Mouse (Mus musculus): Measurements from ENCODE around the gene Gm29776. TPM values are rescaled to one million over a fixed set of nuclear protein-coding genes. Genes with fewer than 3 reads are reported as not detected.

Gene Gm29776
- total RNA-seq (2014; rRNA removed), result not detected in 2 replicates
- not detected in 2 replicates for polyA plus RNA-seq (2012; rRNA removed)

DNA sequence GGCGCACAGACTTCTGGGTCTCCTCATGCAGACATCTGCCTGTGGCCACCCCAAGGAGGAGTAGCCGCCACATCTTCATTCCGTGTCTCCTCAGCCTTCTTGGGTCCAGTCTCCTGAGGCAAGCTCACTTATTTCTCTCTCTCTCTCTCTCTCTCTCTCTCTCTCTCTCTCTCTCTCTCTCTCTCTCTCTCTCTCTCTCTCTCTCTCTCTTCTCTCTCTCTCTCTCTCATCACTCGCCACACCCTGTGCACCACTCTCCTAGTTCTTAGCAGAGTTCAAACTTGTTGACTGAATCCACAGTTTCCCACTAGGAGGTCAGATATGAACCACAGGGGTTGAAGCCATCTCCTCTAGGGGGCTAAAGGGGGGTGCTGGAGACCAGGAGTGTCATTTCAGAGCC lies at the start of gene Gm29776:
Gene Gm29776, minus strand, starts transcription at position 101 of the 400 bp plus-strand sequence.
- TF ChIP-seq POLR2A (IDR thresholded peaks at IDR 0.05; ENCODE audit: extremely low read depth, insufficient read depth, low read length) (no peak), CTCF (IDR thresholded peaks at IDR 0.05; ENCODE audit: low read depth, low read length) (no peak)
- Histone ChIP-seq H3K4me1 (ENCODE audit: control insufficient read depth, insufficient read depth, low read length) (peaks cover 1% of the 10 kb centered on the region; the same call in 1 of the 2 replicates), H3K4me3 (ENCODE audit: insufficient read depth, low read depth, low read length) (no peak within 1 kb of the TSS), H3K27ac (replicated peaks; ENCODE audit: insufficient read depth, low read depth, low read length) (no peak within 1 kb of the TSS), H3K79me2 (ENCODE audit: control insufficient read depth, insufficient read depth, low read length) (no peaks in the 10 kb centered on the region), H3K9ac (ENCODE audit: low read depth, low read length) (no peak within 1 kb of the TSS), H3K27me3 (ENCODE audit: control insufficient read depth, insufficient read depth, low read length) (no peaks in the 10 kb centered on the region), H3K36me3 (ENCODE audit: control insufficient read depth, insufficient read depth, low read length) (no peaks in the 10 kb centered on the region)
- no peak for DNase-seq (ENCODE audit: extremely low read depth, low read depth, low spot score)
- 92% methylated on average over 4 of the region's 4 CpGs for WGBS

DNA sequence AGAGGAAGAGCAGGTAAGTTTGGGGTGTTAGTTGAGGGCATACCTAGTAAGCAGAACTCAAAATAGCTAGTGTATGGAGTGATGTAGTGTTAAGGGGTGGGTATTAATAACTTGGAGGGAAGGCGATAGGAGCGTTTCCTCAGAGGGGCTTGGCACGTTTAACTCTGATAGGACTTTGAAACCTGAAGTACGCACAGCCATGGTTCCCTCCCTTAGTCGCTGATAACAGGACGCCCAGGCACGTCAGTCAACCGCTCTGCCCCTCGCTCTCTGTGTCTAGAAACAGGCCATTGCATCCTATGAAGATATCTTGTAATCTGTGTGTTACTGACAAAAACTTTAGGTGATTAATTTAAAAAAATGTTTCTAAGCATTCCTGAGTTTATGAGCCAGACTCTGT lies 47.4 kb upstream of the Gm29776 start:
- TF ChIP-seq CTCF (IDR thresholded peaks at IDR 0.05; ENCODE audit: low read depth, low read length) (no peak), POLR2A (IDR thresholded peaks at IDR 0.05; ENCODE audit: extremely low read depth, insufficient read depth, low read length) (no peak)
- H3K4me1 ChIP-seq (ENCODE audit: control insufficient read depth, insufficient read depth, low read length), result no peaks in the 10 kb centered on the region
- no peaks in the 10 kb centered on the region for H3K36me3 ChIP-seq (ENCODE audit: control insufficient read depth, insufficient read depth, low read length)
- H3K9ac ChIP-seq (ENCODE audit: low read depth, low read length), result no peak overlapping the region
- 86% methylated on average over 9 of the region's 9 CpGs for WGBS
- no peak for DNase-seq (ENCODE audit: extremely low read depth, low read depth, low spot score)
- no peak overlapping the region for H3K4me3 ChIP-seq (ENCODE audit: insufficient read depth, low read depth, low read length)
- H3K27ac ChIP-seq (replicated peaks; ENCODE audit: insufficient read depth, low read depth, low read length), result no peak overlapping the region
- H3K79me2 ChIP-seq (ENCODE audit: control insufficient read depth, insufficient read depth, low read length), result no peaks in the 10 kb centered on the region
- H3K27me3 ChIP-seq (ENCODE audit: control insufficient read depth, insufficient read depth, low read length), result no peaks in the 10 kb centered on the region

DNA sequence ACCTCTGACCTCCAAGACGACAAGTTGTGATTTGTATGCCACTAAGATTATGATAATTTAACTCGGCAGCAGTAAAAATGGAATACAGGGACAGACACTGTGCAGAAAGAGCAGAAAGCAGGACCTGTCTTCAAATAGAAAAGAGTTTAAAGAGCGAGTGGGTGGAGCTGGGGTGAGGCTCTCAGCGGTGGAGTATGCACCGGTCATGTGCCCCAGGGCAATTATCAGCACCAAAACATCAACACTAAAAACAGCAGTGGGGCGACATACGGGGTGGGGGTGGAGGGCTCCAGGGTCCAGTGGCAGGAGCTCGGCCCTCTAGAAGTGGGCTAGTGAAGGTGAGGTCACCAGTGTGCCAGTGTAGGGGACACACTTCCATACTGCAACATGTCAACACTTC lies 45.8 kb upstream of the Gm29776 start:
- H3K4me1 ChIP-seq (ENCODE audit: control insufficient read depth, insufficient read depth, low read length), result no peaks in the 10 kb centered on the region

DNA sequence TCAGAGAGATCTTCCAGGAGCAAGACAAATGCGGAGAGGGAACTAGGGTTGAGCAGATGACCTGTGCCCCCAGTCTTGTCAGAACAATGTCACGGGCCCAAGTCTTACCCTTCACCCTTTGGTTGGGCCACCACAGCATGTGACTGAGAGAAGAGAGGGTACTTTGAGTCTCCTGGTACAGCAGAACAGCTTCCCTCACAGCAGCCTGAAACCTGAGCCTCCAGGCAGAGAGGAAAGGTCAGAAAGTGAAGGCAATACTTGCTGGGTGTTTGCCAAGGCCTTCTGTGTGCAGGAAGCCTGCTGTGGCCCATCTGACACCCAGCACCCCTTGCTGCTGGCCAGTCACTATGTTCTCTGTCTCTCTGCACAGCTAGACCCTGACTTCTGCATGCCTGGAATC lies 43.7 kb upstream of the Gm29776 start:
- WGBS, result 50% methylated on average over 2 of the region's 2 CpGs
- no peak overlapping the region for H3K9ac ChIP-seq (ENCODE audit: low read depth, low read length)
- no peaks in the 10 kb centered on the region for H3K79me2 ChIP-seq (ENCODE audit: control insufficient read depth, insufficient read depth, low read length)
- no peaks in the 10 kb centered on the region for H3K27me3 ChIP-seq (ENCODE audit: control insufficient read depth, insufficient read depth, low read length)
- no peaks in the 10 kb centered on the region for H3K4me1 ChIP-seq (ENCODE audit: control insufficient read depth, insufficient read depth, low read length)
- TF ChIP-seq CTCF (IDR thresholded peaks at IDR 0.05; ENCODE audit: low read depth, low read length) (no peak), POLR2A (IDR thresholded peaks at IDR 0.05; ENCODE audit: extremely low read depth, insufficient read depth, low read length) (no peak)
- no peak overlapping the region for H3K4me3 ChIP-seq (ENCODE audit: insufficient read depth, low read depth, low read length)
- no peak overlapping the region for H3K27ac ChIP-seq (replicated peaks; ENCODE audit: insufficient read depth, low read depth, low read length)
- no peaks in the 10 kb centered on the region for H3K36me3 ChIP-seq (ENCODE audit: control insufficient read depth, insufficient read depth, low read length)
- DNase-seq (ENCODE audit: extremely low read depth, low read depth, low spot score), result no peak

More for the DNA sequence above, 45.8 kb upstream of the Gm29776 start:
- TF ChIP-seq POLR2A (IDR thresholded peaks at IDR 0.05; ENCODE audit: extremely low read depth, insufficient read depth, low read length) (no peak), CTCF (IDR thresholded peaks at IDR 0.05; ENCODE audit: low read depth, low read length) (no peak)
- no peak overlapping the region for H3K27ac ChIP-seq (replicated peaks; ENCODE audit: insufficient read depth, low read depth, low read length)
- H3K4me3 ChIP-seq (ENCODE audit: insufficient read depth, low read depth, low read length), result no peak overlapping the region
- H3K9ac ChIP-seq (ENCODE audit: low read depth, low read length), result no peak overlapping the region
- WGBS, result 66% methylated on average over 8 of the region's 8 CpGs
- no peaks in the 10 kb centered on the region for H3K27me3 ChIP-seq (ENCODE audit: control insufficient read depth, insufficient read depth, low read length)
- H3K36me3 ChIP-seq (ENCODE audit: control insufficient read depth, insufficient read depth, low read length), result no peaks in the 10 kb centered on the region
- H3K79me2 ChIP-seq (ENCODE audit: control insufficient read depth, insufficient read depth, low read length), result no peaks in the 10 kb centered on the region
- DNase-seq (ENCODE audit: extremely low read depth, low read depth, low spot score), result no peak

DNA sequence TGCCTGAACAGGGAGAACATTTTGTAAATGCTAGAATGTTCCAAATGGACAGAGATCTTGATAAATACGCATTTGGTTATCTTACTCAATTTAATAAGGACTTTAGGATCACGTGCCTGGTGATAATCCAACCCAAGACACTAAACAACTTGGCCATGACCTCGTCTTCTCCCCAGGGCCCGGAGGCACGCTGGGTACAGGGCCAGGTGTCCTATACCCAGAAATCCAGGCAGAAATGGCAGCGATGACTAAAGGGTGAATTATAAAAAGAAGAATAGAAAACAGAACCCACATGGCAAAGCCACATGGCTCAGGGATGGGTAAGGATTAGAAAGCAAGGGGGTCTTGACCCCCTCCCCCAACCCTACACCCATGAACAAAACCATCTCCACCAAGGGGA lies 43.1 kb upstream of the Gm29776 start:
- no peaks in the 10 kb centered on the region for H3K4me1 ChIP-seq (ENCODE audit: control insufficient read depth, insufficient read depth, low read length)
- WGBS, result 94% methylated on average over 6 of the region's 6 CpGs
- no peaks in the 10 kb centered on the region for H3K36me3 ChIP-seq (ENCODE audit: control insufficient read depth, insufficient read depth, low read length)
- no peak overlapping the region for H3K27ac ChIP-seq (replicated peaks; ENCODE audit: insufficient read depth, low read depth, low read length)
- H3K9ac ChIP-seq (ENCODE audit: low read depth, low read length), result no peak overlapping the region
- no peak for TF ChIP-seq CTCF (IDR thresholded peaks at IDR 0.05; ENCODE audit: low read depth, low read length)
- no peak for TF ChIP-seq POLR2A (IDR thresholded peaks at IDR 0.05; ENCODE audit: extremely low read depth, insufficient read depth, low read length)
- DNase-seq (ENCODE audit: extremely low read depth, low read depth, low spot score), result no peak
- no peaks in the 10 kb centered on the region for H3K79me2 ChIP-seq (ENCODE audit: control insufficient read depth, insufficient read depth, low read length)
- no peak overlapping the region for H3K4me3 ChIP-seq (ENCODE audit: insufficient read depth, low read depth, low read length)
- no peaks in the 10 kb centered on the region for H3K27me3 ChIP-seq (ENCODE audit: control insufficient read depth, insufficient read depth, low read length)

DNA sequence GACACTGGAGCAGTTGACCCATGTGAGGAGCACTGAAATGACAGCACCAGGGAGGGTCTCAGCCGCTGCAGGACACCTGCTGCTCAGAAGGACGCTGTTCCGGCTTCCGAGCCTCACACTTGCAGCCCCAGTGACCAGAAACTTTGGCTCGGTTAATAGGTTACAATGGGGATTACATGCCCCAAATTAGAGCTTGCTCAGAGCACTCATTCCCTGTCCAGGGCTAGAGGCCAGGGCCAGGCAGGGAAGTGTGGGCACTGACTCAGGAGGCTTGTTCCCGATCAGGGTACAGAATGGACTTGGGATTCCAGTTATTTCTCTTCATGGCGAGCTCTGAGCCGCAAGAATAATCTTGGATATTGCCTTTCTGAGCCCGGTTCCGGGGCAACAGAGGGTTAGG lies 39.0 kb upstream of the Gm29776 start:
- no peak for TF ChIP-seq POLR2A (IDR thresholded peaks at IDR 0.05; ENCODE audit: extremely low read depth, insufficient read depth, low read length)
- DNase-seq (ENCODE audit: extremely low read depth, low read depth, low spot score), result no peak

More for the DNA sequence above, 39.0 kb upstream of the Gm29776 start:
- no peaks in the 10 kb centered on the region for H3K27me3 ChIP-seq (ENCODE audit: control insufficient read depth, insufficient read depth, low read length)
- H3K4me3 ChIP-seq (ENCODE audit: insufficient read depth, low read depth, low read length), result no peak overlapping the region
- no peaks in the 10 kb centered on the region for H3K36me3 ChIP-seq (ENCODE audit: control insufficient read depth, insufficient read depth, low read length)
- WGBS, result 94% methylated on average over 10 of the region's 10 CpGs
- H3K79me2 ChIP-seq (ENCODE audit: control insufficient read depth, insufficient read depth, low read length), result no peaks in the 10 kb centered on the region
- H3K9ac ChIP-seq (ENCODE audit: low read depth, low read length), result no peak overlapping the region
- H3K27ac ChIP-seq (replicated peaks; ENCODE audit: insufficient read depth, low read depth, low read length), result no peak overlapping the region
- no peaks in the 10 kb centered on the region for H3K4me1 ChIP-seq (ENCODE audit: control insufficient read depth, insufficient read depth, low read length)
